Mouse (Mus musculus) heart, embryonic 11.5 days (tissue): ENCODE measurements at regions not wholly inside any gene's neighbourhood (a gene's known extent, or its start where the extent isn't known, plus 50 kb on each side); places are given as distances from the start of the nearest gene placed in this dataset.

ENCODE experiments used
- ATAC-seq: fragments of 200-750 bp; cut with Nextera tagmentation; replicated peaks from 2 replicates; pipeline ENCODE4 v1.8.0; 2017; ENCODE audit warnings: moderate library complexity; ENCODE audit not compliant: insufficient number of reproducible peaks, low FRiP score, low TSS enrichment
- H3K27ac ChIP-seq: fragments of 300-500 bp; sonication (generic); 2 replicates; pipeline ENCODE4 v1.5.1; 2014; ENCODE audit warnings: mild to moderate bottlenecking, low read depth, low read length
- H3K27me3 ChIP-seq: fragments of 300-500 bp; sonication (generic); 2 replicates; pipeline ENCODE4 v1.6.1; 2014; ENCODE audit warnings: mild to moderate bottlenecking, low read length, mixed read lengths; ENCODE audit not compliant: control insufficient read depth, insufficient read depth
- H3K36me3 ChIP-seq: fragments of 300-500 bp; sonication (generic); 2 replicates; pipeline ENCODE4 v1.6.1; 2014; ENCODE audit warnings: mild to moderate bottlenecking, low read length, moderate library complexity, mixed read lengths; ENCODE audit not compliant: control insufficient read depth, insufficient read depth
- H3K4me1 ChIP-seq: fragments of 300-500 bp; sonication (generic); 2 replicates; pipeline ENCODE4 v1.6.1; 2014; ENCODE audit warnings: low read length; ENCODE audit not compliant: control insufficient read depth, insufficient read depth
- H3K4me2 ChIP-seq: fragments of 300-500 bp; sonication (generic); 2 replicates; pipeline ENCODE4 v1.6.1; 2014; ENCODE audit warnings: mild to moderate bottlenecking, moderate library complexity
- H3K4me3 ChIP-seq: fragments of 300-500 bp; sonication (generic); 2 replicates; pipeline ENCODE4 v1.5.1; 2014; ENCODE audit warnings: low read depth, low read length
- H3K9ac ChIP-seq: fragments of 300-500 bp; sonication (generic); 2 replicates; pipeline ENCODE4 v1.6.1; 2014; ENCODE audit warnings: mild to moderate bottlenecking, low read depth, low read length, moderate library complexity
- H3K9me3 ChIP-seq: fragments of 300-500 bp; sonication (generic); replicated peaks from 2 replicates; pipeline ENCODE4 v1.6.1; 2016; ENCODE audit warnings: low read length; ENCODE audit not compliant: control insufficient read depth
- WGBS: fragments of 180-500 bp; shearing (Covaris S2); extraction: QIAGEN DNeasy Blood & Tissue Kit; methylation state at CpG from one replicate; pipeline ENCODE4 v1.1.7; 2014; ENCODE audit not compliant: insufficient replicate concordance; 5-methylcytosine and 5-hydroxymethylcytosine counted together

GRCm38 (mm10) chr1:143946933-143947332 lies 57.0 kb downstream of the Rgs2 start:
- no peak overlapping the region for H3K4me3 ChIP-seq
- no peak overlapping the region for H3K27ac ChIP-seq
- no peaks in the 10 kb centered on the region for H3K9me3 ChIP-seq
- no peaks in the 10 kb centered on the region for H3K4me1 ChIP-seq
- no peak overlapping the region for H3K4me2 ChIP-seq
- no peaks in the 10 kb centered on the region for H3K27me3 ChIP-seq
- no peak for ATAC-seq
- H3K36me3 ChIP-seq: no peaks in the 10 kb centered on the region
- H3K9ac ChIP-seq: no peak overlapping the region

- Histone ChIP-seq H3K27me3 (no peaks in the 10 kb centered on the region), H3K36me3 (no peaks in the 10 kb centered on the region), H3K9me3 (no peaks in the 10 kb centered on the region), H3K4me2 (no peak overlapping the region), H3K9ac (no peak overlapping the region), H3K27ac (no peak overlapping the region), H3K4me3 (no peak overlapping the region), H3K4me1 (no peaks in the 10 kb centered on the region)
- ATAC-seq: 0 out of 2 replicates have a peak, but pooled peaks have one; percentile 39
- WGBS: 54% methylated on average over 5 of the region's 5 CpGs
Observed at GRCm38 (mm10) chr1:143941465-143941864, 62.5 kb downstream of the Rgs2 start.

GRCm38 (mm10) chr1:143939511-143939910 lies 64.5 kb downstream of the Rgs2 start:
- Histone ChIP-seq H3K36me3 (no peaks in the 10 kb centered on the region), H3K27me3 (no peaks in the 10 kb centered on the region), H3K4me2 (no peak overlapping the region), H3K9ac (no peak overlapping the region), H3K4me3 (no peak overlapping the region), H3K4me1 (no peaks in the 10 kb centered on the region), H3K27ac (no peak overlapping the region), H3K9me3 (no peaks in the 10 kb centered on the region)
- ATAC-seq: no peak
- 44% methylated on average over 2 of the region's 2 CpGs for WGBS

- Histone ChIP-seq H3K27me3 (no peaks in the 10 kb centered on the region), H3K36me3 (no peaks in the 10 kb centered on the region), H3K4me2 (no peak overlapping the region), H3K9me3 (no peaks in the 10 kb centered on the region), H3K27ac (no peak overlapping the region), H3K9ac (no peak overlapping the region), H3K4me1 (no peaks in the 10 kb centered on the region), H3K4me3 (no peak overlapping the region)
- no peak for ATAC-seq
- WGBS: 87% methylated on average over 3 of the region's 3 CpGs
Observed at GRCm38 (mm10) chr1:143938569-143938968, 65.4 kb downstream of the Rgs2 start.

GRCm38 (mm10) chr1:143930798-143931197 lies 73.2 kb downstream of the Rgs2 start:
- H3K9ac ChIP-seq: no peak overlapping the region
- no peaks in the 10 kb centered on the region for H3K36me3 ChIP-seq
- no peak overlapping the region for H3K4me3 ChIP-seq
- no peaks in the 10 kb centered on the region for H3K9me3 ChIP-seq
- no peak for ATAC-seq
- H3K4me1 ChIP-seq: no peaks in the 10 kb centered on the region
- H3K27ac ChIP-seq: no peak overlapping the region
- WGBS: 42% methylated on average over 3 of the region's 3 CpGs
- H3K4me2 ChIP-seq: no peak overlapping the region
- H3K27me3 ChIP-seq: no peaks in the 10 kb centered on the region

GRCm38 (mm10) chr1:143929567-143930165 lies 74.3 kb downstream of the Rgs2 start:
- no peak overlapping the region for H3K4me2 ChIP-seq
- no peak for ATAC-seq
- no peak overlapping the region for H3K27ac ChIP-seq
- 65% methylated on average over 5 of the region's 5 CpGs for WGBS
- H3K36me3 ChIP-seq: no peaks in the 10 kb centered on the region
- no peaks in the 10 kb centered on the region for H3K4me1 ChIP-seq
- no peaks in the 10 kb centered on the region for H3K9me3 ChIP-seq
- H3K27me3 ChIP-seq: no peaks in the 10 kb centered on the region
- no peak overlapping the region for H3K4me3 ChIP-seq
- no peak overlapping the region for H3K9ac ChIP-seq

GRCm38 (mm10) chr1:143922499-143922898 lies 81.5 kb downstream of the Rgs2 start:
- Histone ChIP-seq H3K9me3 (no peaks in the 10 kb centered on the region), H3K4me3 (no peak overlapping the region), H3K27ac (no peak overlapping the region), H3K4me1 (no peaks in the 10 kb centered on the region), H3K36me3 (no peaks in the 10 kb centered on the region), H3K9ac (no peak overlapping the region), H3K4me2 (no peak overlapping the region), H3K27me3 (no peaks in the 10 kb centered on the region)
- ATAC-seq: no peak
- 64% methylated on average over 1 of the region's 1 CpGs for WGBS

GRCm38 (mm10) chr1:143920256-143920655 lies 83.7 kb downstream of the Rgs2 start:
- Histone ChIP-seq H3K27ac (no peak overlapping the region), H3K36me3 (no peaks in the 10 kb centered on the region), H3K4me3 (no peak overlapping the region), H3K4me1 (no peaks in the 10 kb centered on the region), H3K9me3 (no peaks in the 10 kb centered on the region), H3K27me3 (no peaks in the 10 kb centered on the region), H3K9ac (no peak overlapping the region), H3K4me2 (no peak overlapping the region)
- ATAC-seq: no peak
- WGBS: 72% methylated on average over 7 of the region's 7 CpGs

- Histone ChIP-seq H3K9ac (no peak overlapping the region), H3K27me3 (no peaks in the 10 kb centered on the region), H3K36me3 (no peaks in the 10 kb centered on the region), H3K4me2 (no peak overlapping the region), H3K27ac (no peak overlapping the region), H3K4me3 (no peak overlapping the region), H3K4me1 (no peaks in the 10 kb centered on the region), H3K9me3 (no peaks in the 10 kb centered on the region)
- WGBS: 74% methylated on average over 5 of the region's 5 CpGs
- ATAC-seq: no peak
Observed at GRCm38 (mm10) chr1:143918949-143919348, 85.0 kb downstream of the Rgs2 start.
